Mouse (Mus musculus): Measurements from ENCODE around the gene Kcnma1. TPM values are rescaled to one million over a fixed set of nuclear protein-coding genes. Genes with fewer than 3 reads are reported as not detected.

Kcnma1 gene
- polyA plus RNA-seq, 1 experiment from 2014 or later: 2.3 TPM

DNA sequence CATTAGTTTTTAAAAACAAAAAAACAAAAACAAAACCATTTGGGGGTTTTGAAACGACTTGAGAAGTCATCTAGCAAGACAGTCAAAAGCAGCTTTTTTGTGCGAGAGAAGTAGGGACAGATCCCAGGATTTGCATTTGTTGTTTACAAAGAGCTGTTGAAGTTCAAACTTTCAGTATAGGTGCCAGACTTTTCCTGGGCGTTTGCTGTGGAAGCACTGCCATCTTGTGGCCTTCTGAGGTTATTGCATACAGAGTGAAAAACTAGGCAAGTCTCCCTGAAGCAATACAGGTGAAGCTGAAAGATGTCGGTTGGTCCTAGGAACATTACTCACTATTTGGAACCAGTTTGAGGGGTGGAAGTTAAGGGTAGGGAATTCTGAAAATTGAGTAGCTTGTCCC, 484.6 kb downstream of the Kcnma1 start:
- Histone ChIP-seq H3K27me3 (peaks cover 9% of the 10 kb centered on the region; the same call in 1 of the 2 replicates), H3K9me3 (peaks cover 8% of the 10 kb centered on the region; the same call in 1 of the 2 replicates), H3K27ac (peak overlapping the region; percentile 45; the same call in 1 of the 2 replicates), H3K4me2 (no peak overlapping the region), H3K4me1 (replicated peaks) (peaks cover 13% of the 10 kb centered on the region), H3K36me3 (no peaks in the 10 kb centered on the region), H3K4me3 (replicated peaks) (no peak overlapping the region), H3K9ac (replicated peaks) (no peak overlapping the region)
- ATAC-seq (ENCODE audit: insufficient number of reproducible peaks, insufficient read depth, low FRiP score, low TSS enrichment, low read depth): no peak
- WGBS: 6% methylated on average over 4 of the region's 4 CpGs

GRCm38 (mm10) chr14:23529229-23529628, 485.1 kb downstream of the Kcnma1 start:
- peak overlapping the region; percentile 45; the same call in 1 of the 2 replicates for H3K27ac ChIP-seq
- 0 out of 2 replicates have a peak, but pooled peaks cover 4% of the 10 kb centered on the region for H3K9me3 ChIP-seq
- 76% methylated on average over 1 of the region's 1 CpGs for WGBS
- peaks cover 9% of the 10 kb centered on the region; the same call in 1 of the 2 replicates for H3K27me3 ChIP-seq
- no peak overlapping the region for H3K4me3 ChIP-seq (replicated peaks)
- ATAC-seq (ENCODE audit: insufficient number of reproducible peaks, insufficient read depth, low FRiP score, low TSS enrichment, low read depth): no peak
- no peak overlapping the region for H3K4me2 ChIP-seq
- H3K4me1 ChIP-seq (replicated peaks): peaks cover 16% of the 10 kb centered on the region
- no peak overlapping the region for H3K9ac ChIP-seq (replicated peaks)
- no peaks in the 10 kb centered on the region for H3K36me3 ChIP-seq

DNA sequence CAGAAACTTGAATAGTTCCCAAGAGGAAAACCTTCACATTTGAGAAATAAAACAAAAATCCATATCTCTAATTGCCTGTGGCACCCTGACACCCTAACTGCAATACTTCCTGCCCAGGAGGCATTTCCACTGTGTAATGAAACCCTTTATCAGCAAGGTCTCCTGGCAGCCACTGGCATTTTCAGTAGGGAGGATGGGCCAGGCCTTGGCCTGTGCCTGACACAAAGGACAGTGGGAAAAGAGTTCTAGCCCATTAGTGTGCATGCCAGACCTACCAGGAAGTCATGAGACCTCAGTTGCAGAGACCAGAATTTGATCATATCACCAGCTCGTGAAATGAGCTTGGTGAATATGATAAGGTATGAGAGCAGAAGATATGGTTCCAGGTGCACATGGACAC, 488.4 kb downstream of the Kcnma1 start:
- H3K4me3 ChIP-seq (replicated peaks): no peak overlapping the region
- no peak overlapping the region for H3K4me2 ChIP-seq
- H3K9ac ChIP-seq (replicated peaks): no peak overlapping the region
- no peak for ATAC-seq (ENCODE audit: insufficient number of reproducible peaks, insufficient read depth, low FRiP score, low TSS enrichment, low read depth)
- WGBS: 82% methylated on average over 1 of the region's 1 CpGs
- no peaks in the 10 kb centered on the region for H3K36me3 ChIP-seq
- H3K27ac ChIP-seq: no peak overlapping the region
- H3K4me1 ChIP-seq (replicated peaks): peaks cover 39% of the 10 kb centered on the region
- H3K27me3 ChIP-seq: peaks cover 8% of the 10 kb centered on the region; the same call in 1 of the 2 replicates
- no peaks in the 10 kb centered on the region for H3K9me3 ChIP-seq

DNA sequence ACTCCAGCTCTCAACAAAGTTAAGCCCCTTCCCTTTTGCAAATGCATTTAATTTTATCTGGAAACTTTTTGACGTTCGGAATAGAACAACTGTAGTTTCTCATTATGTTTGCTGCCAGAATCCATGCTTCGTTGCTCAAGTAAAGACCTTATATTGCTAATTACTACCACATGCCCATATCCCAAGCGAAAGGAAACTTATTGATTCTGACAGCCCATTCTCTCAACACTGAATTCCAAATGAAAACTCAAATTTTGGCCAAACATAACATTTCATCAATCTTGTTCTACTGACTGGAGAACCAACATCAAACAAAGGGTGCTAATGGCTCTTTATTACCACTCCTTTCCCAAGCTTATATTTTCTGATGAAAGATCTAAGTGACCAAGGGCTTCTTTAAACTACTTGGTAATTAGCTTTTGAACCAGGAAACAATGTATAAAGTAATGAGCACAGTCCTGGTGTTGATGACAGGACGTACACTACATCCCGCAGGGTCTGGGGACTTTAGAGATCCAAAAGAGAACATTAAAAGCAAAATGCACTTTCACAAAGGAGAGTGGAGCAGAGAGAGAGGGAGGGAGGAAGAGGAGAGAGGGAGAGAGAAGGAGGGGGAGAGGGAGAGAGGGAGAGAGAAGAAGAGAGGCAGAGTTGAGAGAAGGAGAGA, 490.3 kb downstream of the Kcnma1 start:
- WGBS: 15% methylated on average over 6 of the region's 6 CpGs
- H3K9me3 ChIP-seq: no peaks in the 10 kb centered on the region
- no peak overlapping the region for H3K4me2 ChIP-seq
- H3K27ac ChIP-seq: peak overlapping the region; percentile 64
- no peak overlapping the region for H3K9ac ChIP-seq (replicated peaks)
- ATAC-seq (ENCODE audit: insufficient number of reproducible peaks, insufficient read depth, low FRiP score, low TSS enrichment, low read depth): no peak
- peaks cover 46% of the 10 kb centered on the region for H3K4me1 ChIP-seq (replicated peaks)
- H3K36me3 ChIP-seq: no peaks in the 10 kb centered on the region
- peaks cover 4% of the 10 kb centered on the region; the same call in 1 of the 2 replicates for H3K27me3 ChIP-seq
- no peak overlapping the region for H3K4me3 ChIP-seq (replicated peaks)

DNA sequence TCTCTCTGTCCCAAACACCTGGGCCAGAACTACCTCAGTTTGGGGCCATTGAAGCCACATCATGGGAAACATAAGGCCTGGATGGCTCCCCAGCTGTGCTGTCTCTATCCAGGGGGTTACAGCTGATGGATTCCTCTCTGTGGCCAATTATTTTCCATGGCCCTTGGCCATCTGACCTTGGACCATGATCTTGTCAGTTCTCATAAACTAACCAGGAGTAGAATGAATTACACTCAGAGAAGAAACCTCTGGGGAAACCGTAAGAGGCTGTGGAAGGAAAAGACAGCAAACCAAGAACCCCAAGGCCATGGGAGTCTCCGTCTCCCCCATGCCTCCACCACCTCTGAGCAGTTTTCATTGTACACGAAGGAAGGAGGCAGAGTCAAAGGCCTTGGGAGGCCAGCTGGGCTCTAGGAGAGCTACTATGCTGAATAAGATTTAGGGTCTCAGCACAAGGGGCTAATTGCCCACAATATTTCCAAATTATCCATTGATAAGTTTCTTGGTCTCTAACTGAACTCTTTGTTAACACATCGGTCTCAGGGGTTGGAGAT, 491.6 kb downstream of the Kcnma1 start:
- peaks cover 4% of the 10 kb centered on the region; the same call in 1 of the 2 replicates for H3K27me3 ChIP-seq
- H3K4me1 ChIP-seq (replicated peaks): peaks cover 36% of the 10 kb centered on the region
- H3K36me3 ChIP-seq: no peaks in the 10 kb centered on the region
- no peak overlapping the region for H3K9ac ChIP-seq (replicated peaks)
- no peak overlapping the region for H3K4me2 ChIP-seq
- H3K27ac ChIP-seq: peak overlapping the region; percentile 50; the same call in 1 of the 2 replicates
- ATAC-seq (ENCODE audit: insufficient number of reproducible peaks, insufficient read depth, low FRiP score, low TSS enrichment, low read depth): no peak
- H3K4me3 ChIP-seq (replicated peaks): no peak overlapping the region
- H3K9me3 ChIP-seq: no peaks in the 10 kb centered on the region
- WGBS: 63% methylated on average over 4 of the region's 4 CpGs

GRCm38 (mm10) chr14:23521080-23521684, 493.1 kb downstream of the Kcnma1 start:
- no peak overlapping the region for H3K9ac ChIP-seq (replicated peaks)
- peaks cover 4% of the 10 kb centered on the region; the same call in 1 of the 2 replicates for H3K27me3 ChIP-seq
- peaks cover 36% of the 10 kb centered on the region for H3K4me1 ChIP-seq (replicated peaks)
- 30% methylated on average over 10 of the region's 10 CpGs for WGBS
- peak overlapping the region; percentile 50; the same call in 1 of the 2 replicates for H3K27ac ChIP-seq
- no peak overlapping the region for H3K4me3 ChIP-seq (replicated peaks)
- no peak overlapping the region for H3K4me2 ChIP-seq
- H3K9me3 ChIP-seq: no peaks in the 10 kb centered on the region
- no peaks in the 10 kb centered on the region for H3K36me3 ChIP-seq
- ATAC-seq (ENCODE audit: insufficient number of reproducible peaks, insufficient read depth, low FRiP score, low TSS enrichment, low read depth): 0 out of 2 replicates have a peak, but pooled peaks have one; percentile 61

- H3K4me1 ChIP-seq (replicated peaks): peaks cover 16% of the 10 kb centered on the region
- no peak overlapping the region for H3K4me3 ChIP-seq (replicated peaks)
- H3K36me3 ChIP-seq: no peaks in the 10 kb centered on the region
- WGBS: 93% methylated on average over 2 of the region's 2 CpGs
- no peak overlapping the region for H3K4me2 ChIP-seq
- H3K27me3 ChIP-seq: no peaks in the 10 kb centered on the region
- H3K27ac ChIP-seq: no peak overlapping the region
- no peaks in the 10 kb centered on the region for H3K9me3 ChIP-seq
- no peak overlapping the region for H3K9ac ChIP-seq (replicated peaks)
- ATAC-seq (ENCODE audit: insufficient number of reproducible peaks, insufficient read depth, low FRiP score, low TSS enrichment, low read depth): no peak
Observed at GRCm38 (mm10) chr14:23517374-23517773, 496.9 kb downstream of the Kcnma1 start.

DNA sequence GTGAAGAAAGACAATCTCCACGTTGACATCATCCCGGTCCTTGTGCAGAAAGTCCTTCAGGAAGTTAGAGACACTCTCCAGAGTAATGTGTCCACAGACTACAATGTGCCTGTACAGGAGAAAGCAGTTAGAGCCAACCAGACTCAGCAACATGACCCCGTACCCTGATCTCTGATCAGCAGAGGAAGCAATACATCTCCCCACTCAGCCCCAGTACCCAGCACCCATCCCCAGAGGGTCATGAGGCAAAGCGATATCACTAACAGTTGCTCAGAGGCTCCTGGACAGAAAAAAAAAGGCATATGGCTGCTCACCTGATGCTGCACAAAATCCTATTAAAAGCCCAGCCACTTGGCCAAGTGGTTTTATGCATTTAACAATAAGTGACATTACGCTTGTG, 504.5 kb downstream of the Kcnma1 start:
- Histone ChIP-seq H3K4me1 (replicated peaks) (no peaks in the 10 kb centered on the region), H3K4me3 (replicated peaks) (no peak overlapping the region), H3K36me3 (no peaks in the 10 kb centered on the region), H3K27ac (no peak overlapping the region), H3K27me3 (no peaks in the 10 kb centered on the region; the same call in 1 of the 2 replicates), H3K9me3 (no peaks in the 10 kb centered on the region), H3K9ac (replicated peaks) (no peak overlapping the region), H3K4me2 (no peak overlapping the region)
- ATAC-seq (ENCODE audit: insufficient number of reproducible peaks, insufficient read depth, low FRiP score, low TSS enrichment, low read depth): no peak
- 77% methylated on average over 5 of the region's 5 CpGs for WGBS

- Histone ChIP-seq H3K4me3 (replicated peaks) (no peak overlapping the region), H3K36me3 (no peaks in the 10 kb centered on the region), H3K4me2 (no peak overlapping the region), H3K9ac (replicated peaks) (no peak overlapping the region), H3K27me3 (peaks cover 5% of the 10 kb centered on the region; the same call in 1 of the 2 replicates), H3K9me3 (no peaks in the 10 kb centered on the region), H3K4me1 (replicated peaks) (peaks cover 10% of the 10 kb centered on the region; the same call in 1 of the 2 replicates), H3K27ac (no peak overlapping the region)
- ATAC-seq (ENCODE audit: insufficient number of reproducible peaks, insufficient read depth, low FRiP score, low TSS enrichment, low read depth): no peak
- 19% methylated on average over 8 of the region's 8 CpGs for WGBS
Observed at GRCm38 (mm10) chr14:23502236-23502790, 512.0 kb downstream of the Kcnma1 start.

DNA sequence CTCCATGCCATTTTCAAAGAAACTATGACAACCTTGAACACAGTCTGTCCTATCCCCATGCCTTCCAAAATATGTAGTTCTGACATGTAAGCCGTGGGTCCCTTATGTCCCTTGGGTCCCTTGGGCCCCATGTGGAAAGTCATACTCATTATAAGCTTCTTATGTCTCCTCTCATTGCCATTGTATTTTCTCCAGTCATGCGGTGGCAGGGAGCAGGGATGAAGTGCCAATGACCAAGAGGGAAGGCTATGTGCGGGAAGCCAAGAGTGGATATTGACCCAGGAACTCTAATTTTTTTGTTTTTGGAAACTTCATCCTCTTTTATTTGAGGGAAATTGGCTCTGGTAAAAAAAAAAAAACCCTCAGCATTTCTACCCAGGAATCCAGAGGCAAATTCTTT, 517.5 kb downstream of the Kcnma1 start:
- Histone ChIP-seq H3K36me3 (no peaks in the 10 kb centered on the region), H3K27ac (no peak overlapping the region), H3K27me3 (no peaks in the 10 kb centered on the region), H3K4me2 (no peak overlapping the region), H3K4me1 (replicated peaks) (peaks cover 1% of the 10 kb centered on the region; the same call in 1 of the 2 replicates), H3K9me3 (no peaks in the 10 kb centered on the region), H3K9ac (replicated peaks) (no peak overlapping the region), H3K4me3 (replicated peaks) (no peak overlapping the region)
- 94% methylated on average over 3 of the region's 3 CpGs for WGBS
- ATAC-seq (ENCODE audit: insufficient number of reproducible peaks, insufficient read depth, low FRiP score, low TSS enrichment, low read depth): no peak

GRCm38 (mm10) chr14:23496236-23496740, 518.0 kb downstream of the Kcnma1 start:
- H3K27ac ChIP-seq: no peak overlapping the region

More at GRCm38 (mm10) chr14:23496236-23496740, 518.0 kb downstream of the Kcnma1 start:
- Histone ChIP-seq H3K4me3 (replicated peaks) (no peak overlapping the region), H3K27me3 (no peaks in the 10 kb centered on the region), H3K9ac (replicated peaks) (no peak overlapping the region), H3K9me3 (no peaks in the 10 kb centered on the region), H3K4me1 (replicated peaks) (no peaks in the 10 kb centered on the region), H3K36me3 (no peaks in the 10 kb centered on the region), H3K4me2 (no peak overlapping the region)
- no peak for ATAC-seq (ENCODE audit: insufficient number of reproducible peaks, insufficient read depth, low FRiP score, low TSS enrichment, low read depth)
- 77% methylated on average over 4 of the region's 4 CpGs for WGBS

All from limb, embryonic 12.5 days (tissue).